Mouse (Mus musculus) cortical plate, adult 2 months (tissue): Measurements from ENCODE around the gene Sgf29. TPM values are rescaled to one million over a fixed set of nuclear protein-coding genes. Genes with fewer than 3 reads are reported as not detected.
"Not testable (repeated sequence)": the region's sequence is repeated elsewhere in the genome, so short reads cannot be mapped to it uniquely, and the experiment has no call there.

ENCODE experiments used
- H3K27ac ChIP-seq: fragments of 200-500 bp; 2 replicates; pipeline ENCODE4 v1.5.1; 2012; ENCODE audit warnings: low read length, control low read depth, inconsistent platforms; ENCODE audit not compliant: insufficient read depth
- H3K4me1 ChIP-seq: fragments of 200-500 bp; 2 replicates; pipeline ENCODE4 v1.6.1; 2011; ENCODE audit warnings: low read length; ENCODE audit not compliant: control insufficient read depth, insufficient read depth
- H3K4me3 ChIP-seq: fragments of 200-500 bp; 2 replicates; pipeline ENCODE4 v1.5.1; 2011; ENCODE audit warnings: mild to moderate bottlenecking, low read length, control low read depth; ENCODE audit not compliant: insufficient read depth
- CTCF ChIP-seq: fragments of 200-500 bp; IDR thresholded peaks from 2 replicates; pipeline ENCODE4 v1.5.1; 2011; ENCODE audit warnings: mild to moderate bottlenecking, control low read depth, low read length; ENCODE audit not compliant: insufficient read depth; ENCODE audit errors: extremely low read depth
- POLR2A ChIP-seq: fragments of 200-500 bp; IDR thresholded peaks from 2 replicates; pipeline ENCODE4 v1.6.1; 2011; ENCODE audit warnings: mild to moderate bottlenecking, low read length, control low read depth; ENCODE audit not compliant: insufficient read depth; ENCODE audit errors: extremely low read depth
- polyA plus RNA-seq: library from polyadenylated mRNA; depleted of rRNA; stranded (reverse); fragments of >200 nt; gene quantifications from 2 replicates; pipeline ENCODE4 v1.2.3, GENCODE M21; 2012

Sgf29 gene
- polyA plus RNA-seq, 1 experiment, result 43.4 TPM

DNA sequence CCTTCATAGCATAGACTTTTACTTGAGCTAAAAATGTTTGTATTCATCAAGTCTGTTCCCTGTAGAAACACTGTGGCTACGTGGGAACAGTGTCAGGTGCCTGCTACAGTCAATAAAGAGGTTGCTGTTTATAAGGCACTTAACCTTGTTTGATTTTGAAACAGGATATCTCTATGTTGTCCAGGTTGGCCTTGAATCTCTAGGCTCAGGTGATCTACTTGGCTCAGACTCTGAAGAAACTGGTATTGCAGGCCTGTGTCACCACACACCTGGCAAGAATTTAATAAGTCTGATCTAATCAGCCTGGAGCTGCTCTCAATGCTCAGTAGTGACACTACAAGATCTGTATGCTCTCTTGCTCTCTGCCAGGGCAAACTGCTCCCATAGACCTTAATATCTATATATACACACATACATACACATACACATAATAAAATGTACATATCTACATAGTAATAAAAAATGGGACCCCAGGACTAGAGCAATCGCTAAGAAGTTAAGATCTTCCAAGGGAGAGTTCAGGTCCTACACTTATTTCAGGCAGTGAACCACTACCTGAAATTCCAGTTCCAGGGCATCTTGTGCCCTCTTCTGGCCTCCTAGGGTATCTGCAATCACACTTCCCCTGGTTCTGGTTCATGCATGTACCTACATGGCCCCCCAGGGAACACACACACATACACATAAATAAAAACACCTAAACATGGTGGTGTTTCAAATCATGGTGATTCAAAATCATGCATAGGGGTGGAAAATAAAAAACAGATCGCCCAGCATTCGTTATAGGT, 12.2 kb upstream of the Sgf29 start:
- peak; percentile 79 for TF ChIP-seq CTCF
- no peak for TF ChIP-seq POLR2A
- Histone ChIP-seq H3K4me1 (no peaks in the 10 kb centered on the region), H3K4me3 (no peak overlapping the region), H3K27ac (no peak overlapping the region)

DNA sequence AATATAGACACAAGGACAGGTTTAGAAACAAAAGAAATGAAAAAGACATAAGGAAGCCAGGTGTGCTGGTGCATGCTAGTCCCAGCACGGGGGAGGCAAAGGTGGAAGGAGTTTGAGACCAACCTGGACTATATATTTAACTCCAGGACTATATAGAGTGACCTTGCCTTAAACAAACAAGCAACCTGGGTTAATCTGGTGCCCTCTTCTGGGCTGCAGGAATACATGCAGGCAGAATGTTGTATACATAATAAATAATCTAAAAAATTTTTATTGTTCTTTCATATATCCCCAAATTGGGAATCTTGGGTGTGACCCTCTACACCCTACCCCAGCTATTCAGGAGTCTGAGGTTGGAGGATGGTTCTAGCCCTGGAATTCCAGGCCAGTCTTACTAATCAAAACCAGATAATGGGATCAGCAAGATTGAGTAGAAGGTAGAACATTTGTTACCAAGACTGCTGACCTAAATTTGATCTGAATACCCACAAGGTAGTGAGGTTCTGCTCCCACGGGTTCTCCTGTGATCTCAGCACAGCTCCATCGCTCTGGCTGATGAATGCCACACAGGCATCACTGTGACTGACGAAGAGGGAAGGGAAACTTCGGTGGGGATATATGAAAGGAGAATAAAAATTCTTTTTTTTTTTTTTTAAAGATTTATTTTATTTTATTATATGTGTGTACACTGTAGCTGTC, 6.4 kb upstream of the Sgf29 start:
- H3K27ac ChIP-seq, result no peak overlapping the region
- no peaks in the 10 kb centered on the region for H3K4me1 ChIP-seq
- H3K4me3 ChIP-seq, result no peak overlapping the region
- no peak for TF ChIP-seq CTCF

DNA sequence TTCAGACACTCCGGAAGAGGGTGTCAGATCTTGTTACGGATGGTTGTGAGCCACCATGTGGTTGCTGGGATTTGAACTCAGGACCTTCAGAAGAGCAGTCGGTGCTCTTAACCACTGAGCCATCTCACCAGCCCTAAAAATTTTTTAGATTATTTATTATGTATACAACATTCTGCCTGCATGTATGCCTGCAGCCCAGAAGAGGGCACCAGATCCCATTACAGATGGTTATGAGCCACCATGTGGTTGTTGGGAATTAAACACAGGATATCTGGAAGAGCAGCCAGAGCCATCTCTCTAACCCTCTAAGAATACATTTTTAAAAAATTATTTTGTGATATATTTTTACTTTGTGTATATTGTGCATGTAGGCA, 5.9 kb upstream of the Sgf29 start:
- H3K4me3 ChIP-seq, H3K27ac ChIP-seq, H3K4me1 ChIP-seq: not testable (repeated sequence)
- TF ChIP-seq CTCF, result peak; percentile 48

DNA sequence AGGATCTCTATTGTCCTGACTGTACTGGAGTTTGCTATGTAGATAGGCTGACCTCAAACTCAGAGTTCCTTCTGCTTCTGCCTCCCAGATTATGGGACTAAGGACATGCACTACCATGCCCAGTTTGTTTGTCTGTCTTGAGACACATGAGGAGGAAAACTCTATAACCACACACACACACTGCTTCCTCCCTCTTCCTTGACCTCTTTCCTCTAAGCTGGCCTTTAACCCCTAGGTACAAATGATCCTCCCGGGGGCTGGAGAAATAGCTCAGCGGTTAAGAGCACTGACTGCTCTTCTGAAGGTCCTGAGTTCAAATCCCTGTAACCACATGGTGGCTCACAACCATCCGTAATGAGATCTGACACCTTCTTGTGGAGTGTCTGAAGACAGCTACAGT, 4.8 kb upstream of the Sgf29 start:
- no peaks in the 10 kb centered on the region for H3K4me1 ChIP-seq
- H3K27ac ChIP-seq, result no peak overlapping the region
- H3K4me3 ChIP-seq, result no peak overlapping the region
- TF ChIP-seq CTCF (no peak), POLR2A (no peak)

DNA sequence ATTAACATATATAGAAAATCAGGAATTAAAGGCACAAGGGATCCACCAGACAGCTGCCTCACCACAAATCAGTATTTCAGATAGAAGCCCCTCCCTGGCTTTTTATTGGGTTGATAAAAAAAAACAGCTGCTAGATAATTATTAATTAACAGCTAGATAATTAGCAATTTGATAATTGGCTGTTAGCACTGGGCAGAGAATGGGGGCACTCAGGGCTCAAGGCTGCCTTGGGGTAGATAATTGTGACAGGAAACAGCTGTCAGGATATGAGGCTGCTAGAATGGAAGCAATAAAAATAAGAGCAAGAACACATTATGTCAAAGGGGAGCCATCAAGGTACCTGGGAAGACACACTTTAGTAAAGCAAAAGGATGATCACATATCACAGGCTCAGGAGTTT, 4.2 kb upstream of the Sgf29 start:
- H3K4me1 ChIP-seq, result no peaks in the 10 kb centered on the region
- no peak for TF ChIP-seq POLR2A
- H3K27ac ChIP-seq, result no peak overlapping the region
- H3K4me3 ChIP-seq, result no peak overlapping the region

DNA sequence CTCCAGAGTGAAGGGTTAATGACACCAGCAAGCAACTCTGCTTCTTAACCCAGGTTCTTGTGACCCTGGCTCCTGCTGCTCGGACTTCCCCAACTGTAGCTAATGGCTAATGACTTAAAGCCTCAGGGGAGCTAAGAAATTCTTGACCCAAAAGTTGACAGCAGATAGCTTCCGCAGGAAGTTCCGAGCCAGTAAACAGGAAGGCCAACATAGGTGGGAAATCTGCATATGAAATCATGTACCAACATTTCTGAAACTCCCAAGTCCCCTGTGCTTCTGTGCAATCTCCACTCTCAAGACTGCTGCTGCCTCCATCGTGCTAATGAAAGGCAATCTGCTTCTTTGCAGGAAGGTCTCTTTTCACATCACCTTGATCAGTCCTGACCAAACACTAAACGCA, 3.4 kb upstream of the Sgf29 start:
- no peak for TF ChIP-seq CTCF
- no peak for TF ChIP-seq POLR2A
- Histone ChIP-seq H3K4me3 (no peak overlapping the region), H3K27ac (no peak overlapping the region), H3K4me1 (no peaks in the 10 kb centered on the region)

DNA sequence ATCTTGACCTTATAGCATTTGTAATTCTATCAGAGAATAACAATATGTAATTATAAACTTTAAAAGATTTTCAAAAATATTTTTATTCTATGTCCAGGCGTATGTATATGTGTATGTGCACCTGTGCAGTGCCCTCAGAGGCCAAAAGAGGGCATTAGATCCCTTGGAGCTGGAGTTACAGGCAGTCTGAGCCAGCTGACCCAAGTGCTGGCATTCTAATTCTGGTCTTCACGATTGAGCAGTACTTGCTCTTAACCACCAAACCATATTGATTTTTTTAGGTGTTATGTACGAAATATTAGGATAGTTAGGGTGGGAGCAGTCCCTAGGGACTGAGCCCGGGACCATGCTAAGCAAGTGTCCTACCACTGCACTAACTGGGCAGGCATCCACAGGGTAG, 623 bp upstream of the Sgf29 start:
- Histone ChIP-seq H3K4me3 (no peak overlapping the region; the same call in 1 of the 2 replicates), H3K27ac (no peak overlapping the region)
- TF ChIP-seq POLR2A (no peak), CTCF (no peak)

DNA sequence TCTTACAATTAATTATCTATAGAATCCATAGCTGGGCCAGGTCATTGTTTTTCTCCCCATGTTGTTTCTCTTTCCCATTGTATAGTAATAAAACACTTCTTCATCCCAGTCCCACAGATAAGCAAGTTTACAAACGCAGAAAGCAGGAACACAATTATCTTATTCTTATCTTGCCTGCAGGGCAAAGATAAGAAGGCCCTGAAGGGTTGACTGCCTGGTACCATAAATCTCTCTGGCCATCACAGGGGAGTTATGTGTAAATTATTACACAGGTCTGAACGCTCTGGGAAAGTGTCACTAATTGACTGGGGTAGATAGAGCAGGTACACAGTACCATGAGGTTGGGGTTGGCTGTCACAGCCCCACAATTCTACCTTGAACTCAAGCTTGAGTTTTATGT, 1.7 kb downstream of the Sgf29 start:
- no peaks in the 10 kb centered on the region for H3K4me1 ChIP-seq
- no peak overlapping the region for H3K4me3 ChIP-seq
- H3K27ac ChIP-seq, result no peak overlapping the region
- TF ChIP-seq POLR2A (no peak), CTCF (no peak)

More for the DNA sequence above, 623 bp upstream of the Sgf29 start:
- no peaks in the 10 kb centered on the region for H3K4me1 ChIP-seq

DNA sequence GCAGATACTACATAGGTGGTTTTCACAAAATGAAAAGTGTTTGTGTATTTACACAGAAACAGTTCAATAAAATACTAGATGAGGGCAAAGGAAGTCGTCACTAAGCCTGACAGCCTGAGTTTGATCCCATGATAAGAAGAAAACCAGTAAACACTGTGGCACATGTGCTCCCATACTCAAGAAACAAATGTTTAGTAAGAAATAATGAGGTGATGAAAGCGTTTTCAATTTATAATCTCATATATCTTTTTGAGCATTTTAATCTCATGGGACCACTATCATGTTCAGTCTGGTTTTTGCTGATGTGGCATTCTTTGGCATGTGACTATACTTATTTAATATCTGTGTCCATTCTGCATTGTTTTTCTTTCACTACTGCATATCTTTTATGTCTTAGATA, 4.9 kb downstream of the Sgf29 start:
- Histone ChIP-seq H3K4me3 (no peak overlapping the region), H3K27ac (no peak overlapping the region), H3K4me1 (no peaks in the 10 kb centered on the region)
- no peak for TF ChIP-seq CTCF
- TF ChIP-seq POLR2A, result no peak

DNA sequence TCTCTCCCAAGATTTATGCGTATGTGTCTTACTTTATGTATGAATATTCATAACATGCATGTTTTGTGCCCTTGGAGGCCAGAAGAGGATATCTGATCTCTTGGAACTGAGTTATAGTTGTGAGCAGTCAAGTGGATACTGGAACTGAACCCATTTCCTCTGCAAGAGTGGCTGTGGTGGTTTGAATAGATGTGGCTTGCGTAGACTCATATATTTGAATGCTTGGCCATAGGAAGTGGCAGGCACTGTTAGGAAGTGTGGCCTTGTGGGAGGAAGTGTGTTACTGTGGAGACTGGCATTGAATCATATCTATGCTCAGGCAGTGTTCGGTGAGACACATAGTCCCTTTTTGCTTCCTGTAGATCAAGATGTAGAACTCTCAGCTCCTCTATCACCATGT, 6.6 kb downstream of the Sgf29 start:
- no peaks in the 10 kb centered on the region for H3K4me1 ChIP-seq
- TF ChIP-seq CTCF (no peak), POLR2A (no peak)
- no peak overlapping the region for H3K4me3 ChIP-seq
- no peak overlapping the region for H3K27ac ChIP-seq
